In genomic region chr12:101017971-101018371, GRCm38 (mm10) we compare ENCODE assay signal across 9 mouse cellular contexts. TPM values are rescaled to one million over a fixed set of nuclear protein-coding genes. Genes with fewer than 3 reads are reported as not detected.
DNase-seq lines count a peak whose midpoint lies in the region; ATAC-seq and TF ChIP-seq lines count a peak whose summit lies in the region.
"Had no signal": no experiment of that assay in that cellular context is flagged by ENCODE, and none has a peak within 500 bp of the region (broad histone marks: within the 10 kb centered on the region; RNA-seq: fewer than 3 reads in every experiment).

No protein-coding gene starts in this region.

- H3K9ac ChIP-seq in heart, embryonic 14.5 days (ENCODE audit: low read length): 0 out of 2 replicates have a peak overlapping the region, but pooled peaks have one; percentile 32
- H3K9ac ChIP-seq in limb, embryonic 14.5 days (ENCODE audit: low read depth, low read length, severe bottlenecking): no peak overlapping the region
- peak overlapping the region; percentile 1 for H3K9ac ChIP-seq in midbrain, embryonic 16.5 days (ENCODE audit: low read depth, low read length)
- H3K9ac ChIP-seq: embryonic facial prominence, embryonic 12.5 days had no signal

- no peaks in the 10 kb centered on the region for H3K9me3 ChIP-seq in heart, embryonic 14.5 days (ENCODE audit: control insufficient read depth, low read length)
- H3K9me3 ChIP-seq in limb, embryonic 14.5 days (ENCODE audit: control insufficient read depth, low read length): no peaks in the 10 kb centered on the region
- H3K9me3 ChIP-seq in midbrain, embryonic 16.5 days (replicated peaks; ENCODE audit: control insufficient read depth, low read length, poor library complexity, severe bottlenecking): no peaks in the 10 kb centered on the region
- H3K9me3 ChIP-seq: embryonic facial prominence, embryonic 12.5 days had no signal

- no peak overlapping the region for H3K4me3 ChIP-seq in heart, embryonic 14.5 days (ENCODE audit: control insufficient read depth in 1 of 2, insufficient read depth in 1 of 2, low read depth in 1 of 2, low read length in 2 of 2)
- H3K4me3 ChIP-seq in limb, embryonic 14.5 days (replicated peaks; ENCODE audit: low read length): no peak overlapping the region
- no peak overlapping the region for H3K4me3 ChIP-seq in midbrain, embryonic 16.5 days (ENCODE audit: low read depth, low read length)
- H3K4me3 ChIP-seq: embryonic facial prominence, embryonic 12.5 days had no signal

- ATAC-seq in heart, embryonic 14.5 days (ENCODE audit: insufficient number of reproducible peaks, insufficient read depth, low FRiP score, low read depth): peak; percentile 51
- no peak for ATAC-seq in limb, embryonic 14.5 days (ENCODE audit: low FRiP score, low read depth)
- ATAC-seq in midbrain, embryonic 16.5 days: peak; percentile 11; the same call in 1 of the 2 replicates

- 0 out of 4 replicates have a peak overlapping the region, but pooled peaks have one; percentile 7 to 24 for H3K27ac ChIP-seq in heart, embryonic 14.5 days (replicated peaks in 1 of 2; ENCODE audit: control insufficient read depth in 1 of 2, insufficient read depth in 1 of 2, low read depth in 2 of 2, low read length in 2 of 2)
- no peak overlapping the region for H3K27ac ChIP-seq in limb, embryonic 14.5 days (replicated peaks; ENCODE audit: low read depth, low read length)
- H3K27ac ChIP-seq in midbrain, embryonic 16.5 days (ENCODE audit: low read length): no peak overlapping the region
- H3K27ac ChIP-seq: embryonic facial prominence, embryonic 12.5 days had no signal

- peaks cover 8 to 15% of the 10 kb centered on the region in 2 experiments; a peak in 3 of 4 replicates for H3K4me1 ChIP-seq in heart, embryonic 14.5 days (ENCODE audit: control insufficient read depth in 2 of 2, insufficient read depth in 2 of 2, low read length in 2 of 2)
- peaks cover 18% of the 10 kb centered on the region; the same call in 1 of the 2 replicates for H3K4me1 ChIP-seq in limb, embryonic 14.5 days (ENCODE audit: control insufficient read depth, insufficient read depth, low read length)
- H3K4me1 ChIP-seq in midbrain, embryonic 16.5 days (ENCODE audit: control insufficient read depth, insufficient read depth, low read length): peaks cover 20% of the 10 kb centered on the region

- peak; percentile 80 for DNase-seq in CD4-positive, CD25-positive, alpha-beta regulatory T cell, adult 2 months (ENCODE audit: low read depth, low spot score)
- peak; percentile 81 for DNase-seq in T-cell, adult 2 months (ENCODE audit: low spot score)
- DNase-seq in limb, embryonic 14.5 days (ENCODE audit: low spot score): no peak
- DNase-seq in thymus, postnatal 36 days: peak; percentile 81 to 86
- no peak for DNase-seq in left cerebral cortex, postnatal 25 days (ENCODE audit: low spot score in 2 of 2)
- no peak for DNase-seq in right cerebral cortex, postnatal 25 days

- peak overlapping the region; percentile 46 for H3K4me2 ChIP-seq in heart, embryonic 14.5 days (ENCODE audit: low read length)
- H3K4me2 ChIP-seq in limb, embryonic 14.5 days (replicated peaks; ENCODE audit: low read depth, low read length, severe bottlenecking): peak overlapping the region; percentile 16; the same call in 1 of the 2 replicates
- no peak overlapping the region for H3K4me2 ChIP-seq in midbrain, embryonic 16.5 days (ENCODE audit: low read length)
- H3K4me2 ChIP-seq: embryonic facial prominence, embryonic 12.5 days had no signal

- 19% methylated on average over 6 of the region's 6 CpGs for WGBS in heart, embryonic 14.5 days
- WGBS in limb, embryonic 14.5 days: 14% methylated on average over 6 of the region's 6 CpGs
- WGBS in midbrain, embryonic 16.5 days: 17% methylated on average over 6 of the region's 6 CpGs

- H3K27me3 ChIP-seq in heart, embryonic 14.5 days (ENCODE audit: control insufficient read depth, insufficient read depth, low read length): peaks cover 12% of the 10 kb centered on the region
- H3K27me3 ChIP-seq in limb, embryonic 14.5 days (ENCODE audit: control insufficient read depth, insufficient read depth, low read length): no peaks in the 10 kb centered on the region
- no peaks in the 10 kb centered on the region for H3K27me3 ChIP-seq in midbrain, embryonic 16.5 days (ENCODE audit: control insufficient read depth, insufficient read depth, low read depth, low read length)
- H3K27me3 ChIP-seq: embryonic facial prominence, embryonic 12.5 days had no signal

- TF ChIP-seq POLR2A in limb, embryonic 14.5 days (IDR thresholded peaks at IDR 0.05; ENCODE audit: borderline replicate concordance, extremely low read depth, insufficient read depth, insufficient read length): no peak

- no peaks in the 10 kb centered on the region for H3K36me3 ChIP-seq in heart, embryonic 14.5 days (ENCODE audit: control insufficient read depth, insufficient read depth, low read length)
- H3K36me3 ChIP-seq in limb, embryonic 14.5 days (ENCODE audit: control insufficient read depth, insufficient read depth, low read length): no peaks in the 10 kb centered on the region
- 0 out of 2 replicates have a peak, but pooled peaks cover 4% of the 10 kb centered on the region for H3K36me3 ChIP-seq in midbrain, embryonic 16.5 days (ENCODE audit: control insufficient read depth, insufficient read depth, low read length)
- H3K36me3 ChIP-seq: embryonic facial prominence, embryonic 12.5 days had no signal

- intact Hi-C loops in left cerebral cortex, postnatal 25 days (cut with DNase I): no loop called here

RNA-seq across cellular contexts. Expression of gene Ccdc88c, which starts 10.9 kb away (rescaled TPM):
- polyA plus RNA-seq in heart, embryonic 14.5 days (2014; fragmentation: Nextera tagmentation; extraction: Ambion mirVana): 2.7 and 3.0 TPM in 2 replicates
- polyA plus RNA-seq in limb, embryonic 14.5 days (2012; rRNA removed): 5.5 and 6.5 TPM in 2 replicates
- 4.9 and 5.2 TPM in 2 replicates for polyA plus RNA-seq in limb, embryonic 14.5 days (2014; fragmentation: Nextera tagmentation; extraction: Ambion mirVana)
- 12.0 and 12.5 TPM in 2 replicates for polyA plus RNA-seq in midbrain, embryonic 16.5 days (2015; fragmentation: Nextera tagmentation; extraction: Ambion mirVana)
- 10 to 100 TPM; 21.9 to 25.5 TPM for total RNA-seq in left cerebral cortex, postnatal 25 days (2021)

Comparison
In these comparisons a context has a peak if more than half of its experiments do, and no peak if none do; other contexts are left out.
1. DNase-seq: peak in CD4-positive, CD25-positive, alpha-beta regulatory T cell, adult 2 months (single experiment), T-cell, adult 2 months (single experiment) and thymus, postnatal 36 days (2 of 2); none in limb, embryonic 14.5 days (single experiment), left cerebral cortex, postnatal 25 days (0 of 2) and right cerebral cortex, postnatal 25 days (single experiment).
2. H3K27ac ChIP-seq: peak in heart, embryonic 14.5 days (2 of 2); none in limb, embryonic 14.5 days (single experiment) and midbrain, embryonic 16.5 days (single experiment).